Mouse (Mus musculus): ENCODE measurements around the gene Mitf. TPM values are rescaled to one million over a fixed set of nuclear protein-coding genes. Genes with fewer than 3 reads are reported as not detected.

Mitf gene
- polyA plus RNA-seq, 1 experiment = 52.1 TPM

DNA sequence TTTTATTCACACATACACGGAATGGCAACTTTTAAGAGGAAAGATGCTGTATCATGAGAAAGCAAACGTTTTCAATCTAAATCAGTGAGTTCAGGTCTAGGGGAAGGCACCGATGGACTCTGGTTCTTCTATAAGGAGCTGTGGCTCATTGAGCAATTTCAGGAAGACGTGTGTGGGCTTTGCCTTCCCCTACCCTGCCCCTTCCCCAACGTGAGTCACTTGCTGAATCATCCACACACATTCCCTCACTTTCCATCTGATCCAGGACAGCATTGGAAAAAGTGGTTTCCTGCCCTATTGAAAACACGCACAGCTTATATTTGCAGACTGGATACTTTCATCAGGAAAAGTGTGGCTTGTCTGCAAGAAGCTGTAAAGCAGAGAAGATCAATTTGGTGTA is 11.3 kb downstream of the Mitf start:
- TF ChIP-seq POLR2A (IDR thresholded peaks at IDR 0.05; ENCODE audit: borderline replicate concordance, low read depth, low read length) (no peak), CTCF (IDR thresholded peaks at IDR 0.05; ENCODE audit: low read depth, low read length) (no peak)
- H3K27ac ChIP-seq (ENCODE audit: insufficient read depth, low read depth, low read length) = peak overlapping the region; percentile 95
- no peak overlapping the region for H3K4me3 ChIP-seq (ENCODE audit: insufficient read depth, low read length)
- peaks cover 81% of the 10 kb centered on the region for H3K4me1 ChIP-seq (ENCODE audit: control insufficient read depth, insufficient read depth, low read length)

DNA sequence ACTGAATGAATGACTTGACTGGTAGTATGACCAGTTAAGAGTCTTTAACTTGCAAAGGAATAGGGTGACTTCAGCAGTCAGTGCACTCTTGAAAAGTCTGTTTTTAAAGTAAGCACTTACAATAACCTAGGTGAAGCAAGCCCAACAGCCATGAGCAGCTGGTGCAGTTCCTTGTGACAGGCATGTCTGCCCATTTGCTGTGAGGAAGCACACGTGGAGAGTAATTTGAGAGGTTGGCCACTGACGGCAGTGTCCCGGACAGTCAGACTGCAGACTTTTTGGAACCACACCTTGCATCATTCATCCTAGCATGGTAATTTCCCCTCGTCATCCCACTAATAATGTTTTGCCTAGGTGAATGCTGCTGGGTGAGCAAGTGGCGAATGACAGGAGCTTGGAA is 12.1 kb downstream of the Mitf start:
- Histone ChIP-seq H3K4me1 (ENCODE audit: control insufficient read depth, insufficient read depth, low read length) (peaks cover 86% of the 10 kb centered on the region), H3K4me3 (ENCODE audit: insufficient read depth, low read length) (no peak overlapping the region), H3K27ac (ENCODE audit: insufficient read depth, low read depth, low read length) (peak overlapping the region; percentile 95)
- TF ChIP-seq POLR2A (IDR thresholded peaks at IDR 0.05; ENCODE audit: borderline replicate concordance, low read depth, low read length) (no peak), CTCF (IDR thresholded peaks at IDR 0.05; ENCODE audit: low read depth, low read length) (no peak)

GRCm38 (mm10) chr6:97820505-97820904 is 13.7 kb downstream of the Mitf start:
- Histone ChIP-seq H3K4me1 (ENCODE audit: control insufficient read depth, insufficient read depth, low read length) (peaks cover 82% of the 10 kb centered on the region), H3K27ac (ENCODE audit: insufficient read depth, low read depth, low read length) (peak overlapping the region; percentile 95), H3K4me3 (ENCODE audit: insufficient read depth, low read length) (peak overlapping the region; percentile 28)
- TF ChIP-seq POLR2A (IDR thresholded peaks at IDR 0.05; ENCODE audit: borderline replicate concordance, low read depth, low read length) (no peak), CTCF (IDR thresholded peaks at IDR 0.05; ENCODE audit: low read depth, low read length) (no peak)

DNA sequence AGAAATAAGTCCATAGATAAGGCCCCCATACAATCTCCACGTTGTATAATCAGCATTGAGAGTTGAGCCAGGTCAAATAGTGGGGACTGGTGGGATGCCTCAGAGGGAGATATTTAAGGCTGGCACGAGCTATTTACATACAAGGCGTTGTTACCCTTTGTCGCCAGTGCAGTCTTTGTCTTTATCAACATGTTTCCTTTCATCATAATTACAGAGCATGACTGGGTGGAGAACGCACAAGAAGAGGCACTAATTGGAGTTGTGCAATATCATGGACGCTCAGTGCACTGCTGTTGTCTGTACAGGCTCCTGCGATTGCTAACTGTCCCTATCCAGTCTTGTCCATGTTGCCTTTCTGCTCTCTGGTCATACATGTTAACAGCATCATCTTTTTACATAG is 15.0 kb downstream of the Mitf start:
- no peak overlapping the region for H3K4me3 ChIP-seq (ENCODE audit: insufficient read depth, low read length)
- peak overlapping the region; percentile 95 for H3K27ac ChIP-seq (ENCODE audit: insufficient read depth, low read depth, low read length)
- TF ChIP-seq POLR2A (IDR thresholded peaks at IDR 0.05; ENCODE audit: borderline replicate concordance, low read depth, low read length) (no peak), CTCF (IDR thresholded peaks at IDR 0.05; ENCODE audit: low read depth, low read length) (no peak)
- H3K4me1 ChIP-seq (ENCODE audit: control insufficient read depth, insufficient read depth, low read length) = peaks cover 82% of the 10 kb centered on the region

GRCm38 (mm10) chr6:97826642-97827275 is 19.9 kb downstream of the Mitf start:
- no peak overlapping the region for H3K4me3 ChIP-seq (ENCODE audit: insufficient read depth, low read length)
- TF ChIP-seq CTCF (IDR thresholded peaks at IDR 0.05; ENCODE audit: low read depth, low read length) = no peak
- peak overlapping the region; percentile 74 for H3K27ac ChIP-seq (ENCODE audit: insufficient read depth, low read depth, low read length)

DNA sequence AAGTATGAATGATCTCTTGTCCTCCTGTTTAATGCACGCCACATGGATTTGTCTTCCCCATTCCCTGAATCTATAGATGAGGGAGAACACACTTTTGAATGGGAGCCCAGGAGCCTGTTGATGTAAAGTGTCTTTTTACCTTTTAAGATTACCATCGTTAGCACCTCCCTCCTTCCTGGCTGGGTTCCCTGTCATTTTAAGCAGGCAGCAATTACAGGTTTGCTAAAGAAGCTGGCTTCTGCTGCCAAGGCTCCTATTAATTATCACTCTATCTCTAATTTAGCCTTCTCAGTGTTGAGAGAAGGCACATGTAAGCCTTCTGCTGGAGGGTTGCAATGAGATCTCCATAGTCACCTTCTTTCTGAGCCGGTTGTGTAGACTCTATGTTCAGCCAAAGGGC is 21.2 kb downstream of the Mitf start:
- TF ChIP-seq POLR2A (IDR thresholded peaks at IDR 0.05; ENCODE audit: borderline replicate concordance, low read depth, low read length) (no peak), CTCF (IDR thresholded peaks at IDR 0.05; ENCODE audit: low read depth, low read length) (no peak)

More at GRCm38 (mm10) chr6:97826642-97827275, 19.9 kb downstream of the Mitf start:
- H3K4me1 ChIP-seq (ENCODE audit: control insufficient read depth, insufficient read depth, low read length) = peaks cover 73% of the 10 kb centered on the region

GRCm38 (mm10) chr6:97828822-97829719 is 22.2 kb downstream of the Mitf start:
- peak overlapping the region; percentile 98 for H3K27ac ChIP-seq (ENCODE audit: insufficient read depth, low read depth, low read length)
- TF ChIP-seq POLR2A (IDR thresholded peaks at IDR 0.05; ENCODE audit: borderline replicate concordance, low read depth, low read length) = no peak
- TF ChIP-seq CTCF (IDR thresholded peaks at IDR 0.05; ENCODE audit: low read depth, low read length) = no peak
- H3K4me3 ChIP-seq (ENCODE audit: insufficient read depth, low read length) = peak overlapping the region; percentile 35
- H3K4me1 ChIP-seq (ENCODE audit: control insufficient read depth, insufficient read depth, low read length) = peaks cover 68% of the 10 kb centered on the region

More for the DNA sequence above, 21.2 kb downstream of the Mitf start:
- no peak overlapping the region for H3K4me3 ChIP-seq (ENCODE audit: insufficient read depth, low read length)
- H3K27ac ChIP-seq (ENCODE audit: insufficient read depth, low read depth, low read length) = peak overlapping the region; percentile 88
- H3K4me1 ChIP-seq (ENCODE audit: control insufficient read depth, insufficient read depth, low read length) = peaks cover 73% of the 10 kb centered on the region

GRCm38 (mm10) chr6:97832501-97832900 is 25.6 kb downstream of the Mitf start:
- Histone ChIP-seq H3K4me1 (ENCODE audit: control insufficient read depth, insufficient read depth, low read length) (peaks cover 60% of the 10 kb centered on the region), H3K4me3 (ENCODE audit: insufficient read depth, low read length) (no peak overlapping the region), H3K27ac (ENCODE audit: insufficient read depth, low read depth, low read length) (no peak overlapping the region)
- TF ChIP-seq CTCF (IDR thresholded peaks at IDR 0.05; ENCODE audit: low read depth, low read length) = no peak
- TF ChIP-seq POLR2A (IDR thresholded peaks at IDR 0.05; ENCODE audit: borderline replicate concordance, low read depth, low read length) = no peak

DNA sequence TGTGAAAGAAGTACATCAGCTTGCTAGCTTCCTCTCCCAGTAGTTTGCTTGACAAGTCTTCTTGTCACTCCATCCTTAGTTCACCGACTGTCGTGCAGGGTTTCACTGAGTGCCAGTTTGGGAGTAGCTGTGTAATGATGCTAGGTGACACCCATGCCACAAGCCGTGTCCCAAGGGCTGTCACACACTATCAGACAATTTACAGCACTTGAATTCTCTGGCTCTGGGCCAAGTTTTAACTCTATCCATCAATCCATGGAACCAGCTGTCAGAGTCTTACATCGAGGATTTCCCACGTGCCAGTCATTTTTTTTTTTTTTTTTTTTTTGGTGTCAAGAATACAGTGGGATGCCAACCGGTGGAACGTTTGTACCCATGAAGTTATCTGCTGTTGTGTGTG is 29.3 kb downstream of the Mitf start:
- peaks cover 51% of the 10 kb centered on the region for H3K4me1 ChIP-seq (ENCODE audit: control insufficient read depth, insufficient read depth, low read length)
- no peak overlapping the region for H3K4me3 ChIP-seq (ENCODE audit: insufficient read depth, low read length)
- H3K27ac ChIP-seq (ENCODE audit: insufficient read depth, low read depth, low read length) = no peak overlapping the region
- TF ChIP-seq CTCF (IDR thresholded peaks at IDR 0.05; ENCODE audit: low read depth, low read length) (no peak), POLR2A (IDR thresholded peaks at IDR 0.05; ENCODE audit: borderline replicate concordance, low read depth, low read length) (no peak)

- Histone ChIP-seq H3K4me3 (ENCODE audit: insufficient read depth, low read length) (no peak overlapping the region), H3K27ac (ENCODE audit: insufficient read depth, low read depth, low read length) (no peak overlapping the region), H3K4me1 (ENCODE audit: control insufficient read depth, insufficient read depth, low read length) (peaks cover 40% of the 10 kb centered on the region)
- TF ChIP-seq CTCF (IDR thresholded peaks at IDR 0.05; ENCODE audit: low read depth, low read length) (no peak), POLR2A (IDR thresholded peaks at IDR 0.05; ENCODE audit: borderline replicate concordance, low read depth, low read length) (no peak)
Measured at GRCm38 (mm10) chr6:97837711-97838110, 30.9 kb downstream of the Mitf start.

All from bone marrow macrophage, adult 2 months (primary cell).